Mouse (Mus musculus) c-Kit-positive CD71-positive TER-119-positive erythroid progenitor cells, embryonic 14.5 days (primary cell): Measurements from ENCODE around the gene Icmt.

Experiments
- DNase-seq: peaks from one replicate; pipeline ENCODE4 v3.0.0-alpha.2; 2013; ENCODE audit warnings: low spot score

The Icmt gene

DNA sequence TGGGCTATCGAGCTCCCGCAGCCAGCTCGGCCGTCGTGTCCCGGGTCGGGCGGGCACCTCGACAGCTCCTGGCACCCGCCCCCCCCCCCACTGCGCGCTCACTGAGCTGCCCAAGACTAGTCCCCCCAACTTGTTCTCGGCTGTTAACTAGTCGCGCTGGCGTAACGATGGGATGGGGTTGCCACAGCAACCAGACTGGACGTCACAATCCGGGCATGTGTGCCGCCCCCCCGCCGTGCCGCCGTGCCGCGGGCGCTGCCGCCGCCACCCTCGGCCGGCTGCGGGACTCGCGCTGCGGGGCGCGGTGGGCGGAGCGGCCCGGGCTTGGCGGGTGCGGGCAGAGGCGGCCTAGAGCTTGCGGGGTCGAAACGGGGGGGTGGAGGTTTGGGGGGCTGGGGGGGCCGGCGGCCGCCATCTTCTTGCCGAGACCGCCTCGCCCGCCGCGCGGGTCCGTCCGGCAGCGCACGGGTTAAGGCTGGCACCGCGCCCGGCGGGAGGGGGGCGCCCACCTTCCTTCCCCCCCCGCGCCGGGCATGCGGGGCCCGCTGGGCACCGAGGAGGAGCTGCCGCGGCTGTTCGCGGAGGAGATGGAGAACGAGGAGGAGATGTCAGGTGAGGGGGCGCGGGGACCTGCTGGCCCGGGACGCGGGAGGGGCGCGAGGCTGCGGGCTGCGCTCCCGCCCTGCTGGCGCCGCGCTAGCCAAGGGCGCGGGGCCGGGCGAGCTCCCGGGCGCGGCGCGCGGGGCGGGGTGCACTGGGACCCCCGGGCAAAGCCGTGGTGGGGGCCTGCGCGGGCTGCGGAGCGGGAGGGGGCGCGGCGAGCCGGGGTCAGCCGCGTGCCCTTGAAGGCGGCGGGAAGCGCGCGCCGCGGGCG lies 41.6 kb downstream of the Icmt start, which contains the start of gene Chd5:
Gene Chd5 (plus strand): TSS at position 233 of the 874 bp plus-strand sequence.
- no peak for DNase-seq

DNA sequence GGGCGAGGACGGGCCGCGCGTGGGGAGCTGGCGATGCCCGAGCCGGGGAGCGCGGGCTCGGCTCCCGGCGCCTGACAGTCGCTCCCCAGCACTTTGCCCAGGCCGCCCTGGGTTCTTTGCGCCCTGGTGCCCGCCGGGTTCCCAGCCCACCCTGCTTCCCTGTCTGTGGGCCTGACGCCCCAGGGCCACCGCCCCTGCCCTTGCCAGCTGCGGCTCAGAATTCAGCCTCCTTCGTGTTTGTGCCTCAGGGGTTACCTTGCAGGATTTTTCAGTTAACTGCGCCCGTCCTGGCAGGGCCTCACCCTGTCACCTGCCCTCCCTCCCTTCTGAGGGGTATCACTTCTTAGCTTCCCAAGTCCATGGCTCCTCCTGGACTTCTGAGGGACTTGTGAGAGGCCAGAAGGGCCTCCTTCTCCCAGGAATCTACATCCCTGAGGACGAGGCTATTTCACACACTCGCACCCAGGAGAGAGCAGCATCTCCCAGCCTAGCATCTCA lies 42.3 kb downstream of the Icmt start:
- no peak for DNase-seq

- DNase-seq, result no peak
These were observed 43.7 kb downstream of the Icmt start for GRCm38 (mm10) chr4:152340584-152341284.

- no peak for DNase-seq
These were observed 46.3 kb downstream of the Icmt start for GRCm38 (mm10) chr4:152343296-152343695.

- DNase-seq, result no peak
These were observed 47.6 kb downstream of the Icmt start for GRCm38 (mm10) chr4:152344651-152345050.

DNA sequence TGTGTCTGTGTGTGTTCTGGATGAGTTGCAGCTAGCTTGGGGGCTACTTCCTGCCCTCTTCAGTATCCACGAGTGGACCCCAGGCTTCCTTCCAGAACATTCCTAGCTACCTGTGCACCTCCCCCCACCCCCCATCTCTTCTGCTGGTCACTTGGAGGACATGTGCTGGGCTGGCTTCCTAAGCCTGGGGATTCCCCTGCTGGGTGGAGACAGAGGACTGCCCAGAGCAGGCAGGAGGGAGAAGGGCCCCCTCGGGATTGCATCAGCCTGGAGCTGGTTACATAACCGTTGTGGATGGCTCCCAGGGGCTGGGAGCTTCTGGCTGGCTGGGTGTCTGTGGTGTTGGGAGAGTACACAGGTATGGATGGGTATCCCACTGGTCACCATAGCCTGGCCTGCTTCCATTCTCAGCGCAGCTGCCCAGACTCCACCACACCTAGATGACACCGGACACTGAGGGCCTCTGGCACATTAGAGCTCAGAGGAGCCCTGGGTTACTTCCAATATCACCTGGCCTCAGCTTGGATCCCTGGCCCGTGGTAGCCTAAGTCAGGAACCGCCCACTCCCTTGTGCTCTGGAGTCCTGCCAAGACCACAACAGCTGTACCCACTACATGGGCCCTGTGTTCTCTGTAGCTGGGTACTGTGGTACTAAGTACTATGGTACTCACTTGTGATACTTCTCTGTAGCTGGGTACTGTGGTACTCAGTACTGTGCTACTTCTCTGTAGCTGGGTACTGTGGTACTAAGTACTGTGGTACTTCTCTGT lies 48.3 kb downstream of the Icmt start:
- DNase-seq, result no peak

- DNase-seq, result no peak
These were observed 52.9 kb downstream of the Icmt start for GRCm38 (mm10) chr4:152349837-152350381.

DNA sequence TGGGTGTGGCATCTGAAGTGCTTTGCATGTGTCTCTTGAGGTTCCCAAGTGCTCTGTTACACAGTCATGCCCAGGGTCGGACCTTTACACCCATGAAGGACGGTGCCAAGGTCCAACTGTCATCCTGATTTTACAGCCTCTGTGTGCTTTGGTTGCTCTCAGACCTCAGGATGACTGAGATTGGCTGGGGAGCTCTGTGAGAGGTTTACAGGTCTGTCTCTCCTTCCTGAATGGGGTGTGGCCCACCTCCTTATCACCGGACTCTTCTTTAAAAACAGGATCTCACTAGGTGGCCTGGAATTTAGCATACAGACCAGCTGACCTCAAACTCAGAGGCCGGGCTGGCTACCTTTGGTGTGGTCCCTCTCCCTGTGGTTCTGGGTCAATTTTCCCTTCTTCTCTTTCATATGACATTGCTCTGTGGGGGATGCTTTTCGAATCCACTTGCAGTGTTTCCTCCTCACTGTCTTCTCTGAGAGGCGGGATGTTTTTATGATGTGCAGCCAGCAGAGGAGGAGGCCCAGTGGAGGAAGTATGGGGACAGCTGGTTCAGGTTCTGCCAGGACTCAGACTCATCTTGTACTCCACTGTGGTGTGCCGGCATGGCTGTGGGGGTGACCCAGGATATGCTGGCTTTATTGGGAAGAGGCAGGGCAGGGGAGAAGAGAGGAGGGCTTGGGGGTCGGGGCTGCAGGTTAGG lies 53.8 kb downstream of the Icmt start:
- no peak for DNase-seq

DNA sequence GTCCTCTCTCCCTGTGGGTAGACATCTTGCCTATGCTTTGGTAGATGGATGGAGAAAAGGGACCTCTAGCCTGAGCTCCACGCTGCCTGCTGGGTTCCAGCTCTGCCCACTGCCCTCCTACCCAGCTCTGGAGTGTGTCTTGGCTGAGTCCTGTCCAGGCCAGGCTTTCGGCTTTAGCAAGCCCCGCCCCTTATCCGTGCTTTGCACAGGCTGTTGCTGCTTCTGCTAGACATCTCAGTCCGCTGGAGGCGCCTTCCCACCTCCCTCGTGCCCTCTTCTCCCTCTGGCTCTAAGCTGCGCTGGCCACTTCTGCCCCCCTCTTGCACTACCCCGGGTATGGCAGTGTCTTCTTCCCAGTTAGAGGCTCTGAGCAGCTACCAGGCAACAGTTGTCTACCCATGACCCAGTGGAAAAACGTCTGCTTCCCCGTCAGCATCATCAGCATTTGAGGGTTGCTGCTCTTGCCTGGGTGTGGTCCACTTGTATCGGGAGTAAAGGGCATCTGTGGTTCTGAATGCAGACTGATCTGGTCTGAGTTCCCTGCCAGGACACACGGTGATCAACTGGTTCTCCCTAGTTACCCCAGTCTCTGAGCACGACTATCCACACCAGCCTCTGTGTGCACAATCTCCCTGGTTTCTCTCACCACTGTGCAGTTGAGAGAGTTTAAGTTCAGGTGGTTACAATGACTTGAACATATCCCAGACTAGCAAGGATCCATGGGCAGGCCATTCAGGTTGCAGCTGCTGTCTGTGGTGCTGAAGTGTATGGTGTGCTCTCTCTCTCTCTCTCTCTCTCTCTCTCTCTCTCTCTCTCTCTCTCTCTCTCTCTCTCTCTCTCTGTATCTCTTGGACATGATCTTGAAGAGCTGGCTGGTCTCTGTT lies 54.6 kb downstream of the Icmt start:
- no peak for DNase-seq

DNA sequence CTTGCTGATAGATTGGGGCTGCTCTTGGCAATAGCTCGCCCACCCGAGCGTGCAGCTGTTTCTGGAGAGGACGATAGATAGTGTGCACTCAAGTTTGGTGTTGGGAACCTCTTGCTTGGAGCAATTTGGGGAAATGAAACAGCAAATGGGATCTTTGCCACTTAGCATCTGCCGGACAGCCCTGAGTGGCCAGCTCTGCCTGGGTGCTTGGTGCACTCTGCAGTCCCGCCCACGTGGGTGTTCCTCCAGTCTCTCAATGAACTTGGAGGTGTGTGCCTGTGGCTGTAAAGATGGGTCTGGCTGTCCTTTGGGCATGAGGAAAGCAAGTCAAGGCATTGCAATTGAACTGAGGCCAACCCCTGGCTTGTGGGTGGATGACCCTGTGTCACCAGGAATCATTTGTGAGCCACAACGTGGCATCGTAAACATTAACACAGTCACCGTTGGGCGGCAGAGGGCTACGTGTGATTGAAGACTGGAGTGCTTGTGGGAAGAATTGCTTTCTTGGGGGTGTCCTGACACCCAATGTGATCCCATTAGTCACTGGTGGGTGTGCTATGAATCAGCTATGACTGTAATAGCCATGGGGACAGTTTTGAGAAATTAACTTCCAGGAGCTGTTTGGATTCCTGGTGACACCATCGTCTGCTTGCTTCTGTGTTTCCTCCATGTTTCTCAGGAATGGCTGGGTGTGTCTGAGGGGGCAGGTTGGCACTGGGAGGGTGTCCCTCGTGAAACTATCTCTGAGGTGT lies 57.0 kb downstream of the Icmt start:
- no peak for DNase-seq

DNA sequence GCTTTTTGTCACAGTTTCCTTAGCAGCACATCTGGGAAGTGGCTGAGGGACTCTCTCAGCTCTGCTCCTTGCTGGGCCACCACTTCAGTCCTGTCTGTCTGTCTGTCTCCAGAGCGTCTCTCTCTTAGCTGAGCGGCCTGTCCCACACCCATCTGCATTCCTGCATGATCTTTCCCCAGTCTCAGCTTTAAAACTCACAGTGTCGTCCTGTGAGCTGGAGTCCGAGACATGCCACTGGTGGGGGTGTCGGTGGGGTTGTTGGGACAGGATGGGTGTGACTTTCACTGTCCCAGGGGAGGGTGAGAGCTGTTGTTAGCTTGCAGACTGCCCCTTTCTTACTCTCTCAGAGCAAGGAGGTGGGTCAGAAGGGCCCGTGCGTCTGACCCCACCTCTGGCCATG lies 58.6 kb downstream of the Icmt start:
- no peak for DNase-seq
